Mouse (Mus musculus) splenic B cell, adult 2 months (primary cell): ENCODE data around the gene Cep128.
"Not testable (repeated sequence)": the region's sequence is repeated elsewhere in the genome, so short reads cannot be mapped to it uniquely, and the experiment has no call there.

Source experiments
- DNase-seq: peaks from one replicate; pipeline ENCODE4 v3.0.0-alpha.2; 2011; ENCODE audit warnings: low read depth, low spot score
- H3K27me3 ChIP-seq: 2 replicates; pipeline ENCODE4 v1.6.1; 2012; ENCODE audit warnings: mild to moderate bottlenecking, low read length, moderate library complexity, mixed read lengths; ENCODE audit not compliant: control insufficient read depth, poor library complexity, insufficient read depth, severe bottlenecking
- H3K36me3 ChIP-seq: 2 replicates; pipeline ENCODE4 v1.6.1; 2012; ENCODE audit warnings: mild to moderate bottlenecking, low read length, moderate library complexity, mixed read lengths; ENCODE audit not compliant: control insufficient read depth, poor library complexity, insufficient read depth, severe bottlenecking

The Cep128 gene

GRCm38 (mm10) chr12:91027681-91028080 is 356.5 kb downstream of the Cep128 start:
- no peak for DNase-seq
- H3K27me3 ChIP-seq = no peaks in the 10 kb centered on the region
- H3K36me3 ChIP-seq = no peaks in the 10 kb centered on the region

DNA sequence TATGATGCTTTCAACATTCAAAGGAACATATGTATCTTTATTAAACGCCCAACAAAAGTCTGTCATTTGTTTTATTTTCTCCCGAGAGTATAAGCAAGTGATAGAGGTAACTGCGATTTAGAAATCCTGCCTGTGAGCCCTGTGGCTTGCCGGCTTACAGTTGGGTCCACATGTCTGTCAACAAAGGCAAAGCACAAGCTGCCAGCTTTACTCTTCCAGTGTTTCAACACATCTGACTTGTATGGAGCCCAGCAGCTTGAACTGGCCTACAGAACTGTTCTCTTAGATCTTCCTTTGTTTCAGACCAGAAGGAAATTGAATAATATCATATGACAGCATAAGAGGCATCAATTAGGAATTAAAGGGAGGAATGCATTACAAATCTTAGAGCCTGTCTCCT is 357.1 kb downstream of the Cep128 start:
- DNase-seq = no peak
- Histone ChIP-seq H3K27me3 (no peaks in the 10 kb centered on the region), H3K36me3 (no peaks in the 10 kb centered on the region)

DNA sequence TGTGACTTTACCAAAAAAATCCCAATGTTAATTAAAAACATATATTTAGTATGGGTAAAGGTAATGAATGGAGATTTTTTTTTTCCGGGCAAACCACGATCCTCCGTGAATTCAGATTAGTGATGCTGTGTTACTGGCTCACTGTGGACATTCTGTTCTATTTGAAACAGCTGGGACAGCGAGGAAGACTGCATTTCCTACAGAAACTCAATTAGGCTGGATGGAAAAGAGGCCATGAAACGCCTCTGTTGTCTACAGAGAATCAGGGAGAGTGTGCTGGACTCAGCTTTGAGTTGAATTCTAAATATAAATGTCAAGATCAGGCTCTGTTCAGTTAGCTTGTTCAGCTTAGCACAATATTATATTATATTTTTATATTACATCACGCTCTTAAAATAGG is 369.1 kb downstream of the Cep128 start:
- Histone ChIP-seq H3K36me3 (no peaks in the 10 kb centered on the region), H3K27me3 (no peaks in the 10 kb centered on the region)
- DNase-seq = no peak

- no peak for DNase-seq
- no peaks in the 10 kb centered on the region for H3K27me3 ChIP-seq
- no peaks in the 10 kb centered on the region for H3K36me3 ChIP-seq
Measured at GRCm38 (mm10) chr12:91013043-91013442, 371.2 kb downstream of the Cep128 start.

DNA sequence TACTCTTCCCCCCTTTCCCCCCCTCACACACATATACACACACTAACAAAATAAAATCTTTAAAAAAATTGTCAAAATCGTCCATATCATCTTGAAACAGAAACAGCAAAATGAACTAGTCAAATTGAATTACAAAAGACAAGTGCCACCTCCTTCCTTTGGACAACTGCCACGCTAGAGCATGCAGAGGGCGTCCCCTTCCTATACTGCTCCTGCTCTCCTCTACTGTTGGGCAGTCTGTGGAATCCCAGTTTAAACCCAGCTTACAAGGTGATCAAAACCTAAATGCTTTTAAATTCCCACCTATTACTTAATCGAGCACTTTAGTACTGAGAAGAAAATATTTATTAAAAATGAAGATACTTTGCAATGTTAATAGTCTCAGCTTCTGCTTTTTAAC is 372.0 kb downstream of the Cep128 start:
- Histone ChIP-seq H3K36me3 (no peaks in the 10 kb centered on the region), H3K27me3 (no peaks in the 10 kb centered on the region)
- DNase-seq = no peak

DNA sequence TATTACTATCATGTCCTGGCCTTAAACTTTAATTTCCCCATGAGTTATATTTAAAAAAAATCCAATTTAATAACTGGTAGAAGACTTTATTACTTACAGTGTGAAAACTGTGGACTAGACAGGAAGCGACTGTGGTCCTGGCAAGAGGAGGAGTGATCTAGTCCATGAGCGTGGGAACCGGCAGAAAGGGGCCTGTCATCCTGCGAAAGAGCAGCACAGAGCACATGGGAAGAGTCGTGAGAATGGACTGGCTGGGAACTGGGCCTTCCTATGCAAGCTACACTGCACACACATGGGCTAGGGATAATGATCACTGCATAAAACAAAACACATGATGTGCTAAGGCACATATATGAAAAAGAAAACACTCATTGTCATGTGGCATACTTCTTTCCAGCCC is 375.5 kb downstream of the Cep128 start:
- H3K36me3 ChIP-seq = no peaks in the 10 kb centered on the region
- H3K27me3 ChIP-seq = no peaks in the 10 kb centered on the region
- no peak for DNase-seq

- Histone ChIP-seq H3K36me3 (no peaks in the 10 kb centered on the region), H3K27me3 (no peaks in the 10 kb centered on the region)
- DNase-seq = no peak
Measured at GRCm38 (mm10) chr12:91008170-91008569, 376.0 kb downstream of the Cep128 start.

DNA sequence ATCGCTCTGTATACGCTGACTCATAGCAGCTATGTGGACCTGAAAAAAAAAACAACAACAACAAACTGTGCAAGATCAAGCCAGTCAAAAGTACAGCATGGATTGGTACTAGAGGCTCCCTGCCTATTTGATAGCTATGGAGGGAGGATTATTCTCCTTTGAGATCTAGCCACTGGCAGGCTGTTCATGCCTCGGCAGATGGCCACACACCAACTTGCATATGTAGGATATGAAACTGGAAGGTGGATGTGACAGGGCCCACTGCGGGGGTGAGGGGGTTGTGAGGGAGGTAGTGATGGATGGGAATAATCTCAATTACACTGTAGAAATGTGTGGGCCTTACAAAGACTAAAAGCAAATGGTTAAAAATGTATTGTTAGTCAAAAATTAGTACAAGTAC is 386.7 kb downstream of the Cep128 start:
- no peak for DNase-seq
- H3K27me3 ChIP-seq = no peaks in the 10 kb centered on the region
- no peaks in the 10 kb centered on the region for H3K36me3 ChIP-seq

- no peak for DNase-seq
- Histone ChIP-seq H3K36me3 (no peaks in the 10 kb centered on the region), H3K27me3 (no peaks in the 10 kb centered on the region)
Measured at GRCm38 (mm10) chr12:90993331-90993730, 390.9 kb downstream of the Cep128 start.

- Histone ChIP-seq H3K36me3 (no peaks in the 10 kb centered on the region), H3K27me3 (no peaks in the 10 kb centered on the region)
- no peak for DNase-seq
Measured at GRCm38 (mm10) chr12:90987782-90988181, 396.4 kb downstream of the Cep128 start.

DNA sequence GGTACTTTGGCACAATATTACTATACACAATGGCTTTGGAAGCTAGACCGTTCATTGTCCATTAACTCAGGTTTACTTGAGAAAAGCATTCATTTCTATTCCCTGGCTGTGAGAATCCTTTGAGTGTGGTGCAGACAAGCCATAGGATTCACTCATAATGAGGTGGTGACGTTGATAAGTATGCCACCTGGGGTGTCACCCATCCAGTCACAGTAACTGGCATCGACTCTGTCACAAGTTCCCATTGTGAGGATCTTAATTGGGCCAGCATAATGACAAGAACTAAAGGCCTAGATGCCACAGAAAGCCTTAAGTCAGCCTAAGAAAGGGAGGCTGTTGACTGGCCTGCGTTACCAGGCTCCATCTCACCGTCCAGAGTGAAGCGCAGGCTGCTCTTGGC is 396.9 kb downstream of the Cep128 start:
- no peak for DNase-seq
- Histone ChIP-seq H3K27me3 (no peaks in the 10 kb centered on the region), H3K36me3 (no peaks in the 10 kb centered on the region)

GRCm38 (mm10) chr12:90982018-90982417 is 402.2 kb downstream of the Cep128 start:
- Histone ChIP-seq H3K27me3 (no peaks in the 10 kb centered on the region), H3K36me3 (no peaks in the 10 kb centered on the region)
- no peak for DNase-seq

DNA sequence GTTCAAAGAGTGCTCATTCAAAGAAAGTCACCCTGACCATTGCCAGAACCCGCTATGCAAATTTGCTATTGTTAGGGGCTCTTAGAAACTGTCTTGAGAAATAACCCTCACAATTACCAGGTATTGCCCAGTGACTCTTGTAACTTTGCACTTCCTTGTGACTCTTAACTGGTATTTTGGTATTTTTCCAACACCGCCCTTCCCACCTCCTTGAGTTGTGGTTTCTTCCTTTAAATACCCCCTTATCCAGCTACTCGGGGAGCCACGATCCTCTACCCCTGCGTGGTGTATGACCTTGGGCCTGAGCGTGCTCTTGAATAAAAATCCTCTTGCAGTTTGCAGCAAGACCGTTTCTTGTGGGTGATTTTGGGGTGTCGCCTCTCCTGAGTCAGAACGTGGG is 407.8 kb downstream of the Cep128 start:
- not testable (repeated sequence) for H3K27me3 ChIP-seq, H3K36me3 ChIP-seq, DNase-seq

DNA sequence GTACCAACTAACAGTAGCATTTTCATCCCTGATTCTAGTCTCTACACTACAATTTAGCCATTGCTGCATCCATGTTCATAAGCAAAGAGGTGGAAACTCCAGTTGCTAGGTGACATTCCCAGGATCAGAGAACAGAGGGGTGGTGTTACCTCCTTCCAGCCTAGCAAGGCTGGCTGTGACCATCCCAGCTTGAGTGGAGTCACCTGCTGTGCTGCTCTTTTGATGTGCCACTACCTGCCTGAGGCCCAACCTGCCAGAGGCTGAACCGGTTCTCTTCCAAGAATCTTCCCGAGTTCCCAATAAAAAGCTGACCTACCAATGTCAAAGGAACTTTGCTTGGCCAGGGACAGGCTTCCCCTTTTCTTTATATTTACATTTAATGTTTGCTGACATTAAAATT is 408.8 kb downstream of the Cep128 start:
- no peak for DNase-seq
- Histone ChIP-seq H3K27me3 (no peaks in the 10 kb centered on the region), H3K36me3 (no peaks in the 10 kb centered on the region)

- Histone ChIP-seq H3K36me3 (no peaks in the 10 kb centered on the region), H3K27me3 (no peaks in the 10 kb centered on the region)
- no peak for DNase-seq
Measured at GRCm38 (mm10) chr12:90971156-90971555, 413.1 kb downstream of the Cep128 start.

- no peaks in the 10 kb centered on the region for H3K36me3 ChIP-seq
- no peaks in the 10 kb centered on the region for H3K27me3 ChIP-seq
- no peak for DNase-seq
Measured at GRCm38 (mm10) chr12:90961386-90962017, 422.7 kb downstream of the Cep128 start.
